Mouse (Mus musculus): ENCODE measurements at regions not wholly inside any gene's neighbourhood (a gene's known extent, or its start where the extent isn't known, plus 50 kb on each side); places are given as distances from the start of the nearest gene placed in this dataset.

GRCm38 (mm10) chr3:68777801-68778200 lies 87.4 kb downstream of the Il12a start:
- no peaks in the 10 kb centered on the region for H3K9me3 ChIP-seq (ENCODE audit: control insufficient read depth, low read length)
- peak; percentile 18; the same call in 1 of the 2 replicates for ATAC-seq (replicated peaks; ENCODE audit: low FRiP score)
- no peak overlapping the region for H3K4me3 ChIP-seq (ENCODE audit: low read depth, low read length)
- DNase-seq (ENCODE audit: low spot score) = peak; percentile 23
- no peak overlapping the region for H3K4me2 ChIP-seq
- no peaks in the 10 kb centered on the region for H3K27me3 ChIP-seq (replicated peaks; ENCODE audit: control insufficient read depth, insufficient read depth, low read length)
- peaks cover 4% of the 10 kb centered on the region; the same call in 1 of the 2 replicates for H3K4me1 ChIP-seq (replicated peaks; ENCODE audit: control insufficient read depth, insufficient read depth, low read length)
- no peak overlapping the region for H3K9ac ChIP-seq (ENCODE audit: low read depth, low read length)
- WGBS = 42% methylated on average over 2 of the region's 2 CpGs
- H3K36me3 ChIP-seq (ENCODE audit: control insufficient read depth, insufficient read depth, low read length) = no peaks in the 10 kb centered on the region
- no peak overlapping the region for H3K27ac ChIP-seq (ENCODE audit: low read depth, low read length)

- Histone ChIP-seq H3K36me3 (ENCODE audit: control insufficient read depth, insufficient read depth, low read length) (no peaks in the 10 kb centered on the region), H3K4me2 (no peak overlapping the region), H3K27ac (ENCODE audit: low read depth, low read length) (no peak overlapping the region), H3K9me3 (ENCODE audit: control insufficient read depth, low read length) (no peaks in the 10 kb centered on the region), H3K27me3 (replicated peaks; ENCODE audit: control insufficient read depth, insufficient read depth, low read length) (no peaks in the 10 kb centered on the region), H3K4me3 (ENCODE audit: low read depth, low read length) (no peak overlapping the region), H3K9ac (ENCODE audit: low read depth, low read length) (no peak overlapping the region), H3K4me1 (replicated peaks; ENCODE audit: control insufficient read depth, insufficient read depth, low read length) (peaks cover 4% of the 10 kb centered on the region; the same call in 1 of the 2 replicates)
- DNase-seq (ENCODE audit: low spot score) (peak; percentile 23), ATAC-seq (replicated peaks; ENCODE audit: low FRiP score) (no peak)
- WGBS = 75% methylated on average over 16 of the region's 16 CpGs
Measured at GRCm38 (mm10) chr3:68778354-68779040, 88.1 kb downstream of the Il12a start.

DNA sequence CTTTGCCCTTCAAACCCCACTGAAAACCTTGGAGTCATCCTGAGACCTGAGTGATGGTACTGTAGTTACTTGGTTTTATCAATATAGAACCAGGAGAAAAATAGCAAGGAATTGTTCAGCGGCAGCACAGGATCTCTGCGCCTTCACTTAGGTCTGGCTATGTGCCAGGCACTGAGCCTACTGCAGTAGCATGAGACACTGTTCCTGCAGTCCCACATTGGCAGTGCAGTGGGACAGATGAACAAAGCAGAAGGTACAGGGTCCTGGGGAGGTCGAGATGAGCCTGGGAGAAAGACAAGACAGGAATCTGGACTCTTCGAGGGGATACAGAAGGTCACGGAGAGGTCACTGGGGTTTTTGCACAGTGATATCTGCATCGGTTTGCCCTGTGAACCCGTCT lies 88.5 kb upstream of the 1110032F04Rik start:
- WGBS = 56% methylated on average over 7 of the region's 7 CpGs

DNA sequence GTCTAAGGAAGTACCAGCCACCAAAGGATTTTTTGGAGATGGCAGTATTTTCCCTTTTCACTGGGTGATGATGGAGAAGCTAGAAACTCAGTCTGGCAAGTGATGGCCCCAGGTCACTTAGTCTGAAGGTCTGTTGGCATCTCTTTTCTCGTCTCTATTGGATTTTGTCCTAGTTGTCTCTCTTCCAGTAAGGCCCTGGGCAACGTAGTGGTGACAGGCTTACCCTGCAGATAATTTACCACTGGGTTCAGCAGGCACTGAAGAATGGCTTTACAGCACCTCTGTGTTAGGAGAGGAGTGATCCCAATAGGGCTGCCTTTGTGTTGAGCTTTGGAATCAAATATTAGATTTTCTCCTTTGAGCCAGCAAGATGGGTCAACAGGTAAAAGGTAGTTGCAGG lies 87.9 kb upstream of the 1110032F04Rik start:
- H3K4me2 ChIP-seq = no peak overlapping the region

More for the DNA sequence above, 88.5 kb upstream of the 1110032F04Rik start:
- Histone ChIP-seq H3K9me3 (ENCODE audit: control insufficient read depth, low read length) (no peaks in the 10 kb centered on the region), H3K36me3 (ENCODE audit: control insufficient read depth, insufficient read depth, low read length) (no peaks in the 10 kb centered on the region), H3K27ac (ENCODE audit: low read depth, low read length) (no peak overlapping the region), H3K9ac (ENCODE audit: low read depth, low read length) (no peak overlapping the region), H3K4me3 (ENCODE audit: low read depth, low read length) (no peak overlapping the region), H3K27me3 (replicated peaks; ENCODE audit: control insufficient read depth, insufficient read depth, low read length) (no peaks in the 10 kb centered on the region), H3K4me1 (replicated peaks; ENCODE audit: control insufficient read depth, insufficient read depth, low read length) (peaks cover 4% of the 10 kb centered on the region; the same call in 1 of the 2 replicates), H3K4me2 (no peak overlapping the region)
- DNase-seq (ENCODE audit: low spot score) (peak; percentile 23), ATAC-seq (replicated peaks; ENCODE audit: low FRiP score) (0 out of 2 replicates have a peak, but pooled peaks have one; percentile 18)

DNA sequence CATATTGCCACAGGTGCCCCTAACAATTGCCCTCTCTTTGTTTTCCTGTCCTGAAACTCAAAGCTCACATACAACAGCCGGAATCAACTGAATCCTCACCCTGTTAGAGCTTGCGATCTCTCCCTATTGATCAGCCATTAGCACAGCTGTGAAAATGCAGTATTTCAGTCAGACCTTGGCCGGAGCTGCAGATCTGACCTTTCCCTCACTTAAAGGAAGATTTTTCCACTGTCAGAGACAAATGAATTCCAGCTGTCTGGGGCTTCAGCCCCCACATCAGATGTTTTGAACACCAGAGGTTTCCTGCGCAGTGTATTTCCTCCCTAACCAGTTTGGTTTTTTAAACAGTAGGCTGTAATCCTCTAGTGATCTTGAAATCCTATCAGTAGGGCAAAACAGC lies 87.0 kb upstream of the 1110032F04Rik start:
- Histone ChIP-seq H3K27ac (ENCODE audit: low read depth, low read length) (no peak overlapping the region), H3K4me1 (replicated peaks; ENCODE audit: control insufficient read depth, insufficient read depth, low read length) (peaks cover 4% of the 10 kb centered on the region; the same call in 1 of the 2 replicates), H3K9ac (ENCODE audit: low read depth, low read length) (no peak overlapping the region), H3K4me3 (ENCODE audit: low read depth, low read length) (no peak overlapping the region), H3K9me3 (ENCODE audit: control insufficient read depth, low read length) (no peaks in the 10 kb centered on the region), H3K27me3 (replicated peaks; ENCODE audit: control insufficient read depth, insufficient read depth, low read length) (no peaks in the 10 kb centered on the region), H3K4me2 (no peak overlapping the region), H3K36me3 (ENCODE audit: control insufficient read depth, insufficient read depth, low read length) (no peaks in the 10 kb centered on the region)
- ATAC-seq (replicated peaks; ENCODE audit: low FRiP score) = no peak
- DNase-seq (ENCODE audit: low spot score) = peak; percentile 23
- WGBS = 61% methylated on average over 4 of the region's 4 CpGs

More for the DNA sequence above, 87.9 kb upstream of the 1110032F04Rik start:
- Histone ChIP-seq H3K4me3 (ENCODE audit: low read depth, low read length) (no peak overlapping the region), H3K27ac (ENCODE audit: low read depth, low read length) (no peak overlapping the region), H3K4me1 (replicated peaks; ENCODE audit: control insufficient read depth, insufficient read depth, low read length) (peaks cover 4% of the 10 kb centered on the region; the same call in 1 of the 2 replicates), H3K9ac (ENCODE audit: low read depth, low read length) (no peak overlapping the region), H3K36me3 (ENCODE audit: control insufficient read depth, insufficient read depth, low read length) (no peaks in the 10 kb centered on the region), H3K9me3 (ENCODE audit: control insufficient read depth, low read length) (no peaks in the 10 kb centered on the region), H3K27me3 (replicated peaks; ENCODE audit: control insufficient read depth, insufficient read depth, low read length) (no peaks in the 10 kb centered on the region)
- ATAC-seq (replicated peaks; ENCODE audit: low FRiP score) (no peak), DNase-seq (ENCODE audit: low spot score) (peak; percentile 23)
- 49% methylated on average over 2 of the region's 2 CpGs for WGBS

DNA sequence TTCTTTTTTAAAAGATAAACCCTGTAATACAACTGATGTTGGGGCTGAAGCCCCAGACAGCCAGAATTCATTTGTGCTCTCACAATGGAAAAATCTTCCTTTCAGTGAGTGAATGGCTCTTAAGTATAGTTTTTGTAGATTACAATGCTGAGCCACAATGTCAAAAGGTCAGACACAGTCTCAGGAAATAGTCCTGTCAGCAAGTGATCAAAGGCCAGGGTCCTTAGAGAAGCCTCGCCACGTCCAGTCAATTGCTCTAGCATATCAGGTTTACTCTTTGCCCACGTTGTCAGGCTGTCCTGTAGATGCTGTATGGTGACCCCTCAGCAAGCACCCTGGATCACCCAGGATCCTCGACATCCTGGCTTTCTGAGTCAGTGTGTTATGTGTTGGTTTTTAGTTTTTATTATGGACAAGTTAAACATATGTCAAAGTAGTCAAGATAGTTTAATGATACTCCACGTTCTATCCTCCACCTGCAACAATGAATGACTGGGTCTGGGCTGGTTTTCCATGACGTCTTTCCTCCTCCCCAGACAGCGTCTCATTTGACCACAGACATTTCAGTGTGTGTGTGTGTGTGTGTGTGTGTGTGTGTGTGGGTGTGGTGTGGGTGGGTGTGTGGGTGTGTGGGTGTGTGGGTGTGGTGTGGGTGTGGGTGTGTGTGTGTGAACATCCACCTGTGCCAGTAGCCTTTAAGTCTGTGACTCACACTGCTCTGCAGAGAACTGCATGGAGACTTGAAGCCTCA lies 85.5 kb upstream of the 1110032F04Rik start:
- peaks cover 13% of the 10 kb centered on the region for H3K4me1 ChIP-seq (replicated peaks; ENCODE audit: control insufficient read depth, insufficient read depth, low read length)

DNA sequence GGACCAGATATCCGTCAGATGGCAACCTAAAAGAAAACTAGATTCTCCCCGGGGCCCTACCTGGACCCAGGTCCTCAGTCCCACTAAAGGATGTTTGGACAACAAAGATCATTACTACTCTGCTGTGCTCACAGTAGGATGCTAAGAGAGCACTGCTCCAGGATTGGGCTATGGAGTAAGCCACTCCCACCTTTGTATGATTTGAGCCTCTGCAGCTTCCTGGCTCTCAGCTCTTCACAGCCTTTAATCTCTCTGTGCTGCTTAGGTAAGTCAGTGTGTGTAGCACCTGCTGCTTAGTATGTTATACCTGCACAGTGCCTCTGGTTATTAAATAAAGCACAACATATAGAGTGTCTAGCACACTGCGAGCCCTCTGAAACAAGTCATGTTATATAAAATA lies 82.6 kb upstream of the 1110032F04Rik start:
- no peak overlapping the region for H3K9ac ChIP-seq (ENCODE audit: low read depth, low read length)
- WGBS = 80% methylated on average over 3 of the region's 3 CpGs
- H3K9me3 ChIP-seq (ENCODE audit: control insufficient read depth, low read length) = no peaks in the 10 kb centered on the region
- H3K27me3 ChIP-seq (replicated peaks; ENCODE audit: control insufficient read depth, insufficient read depth, low read length) = peaks cover 3% of the 10 kb centered on the region; the same call in 1 of the 2 replicates
- no peak for ATAC-seq (replicated peaks; ENCODE audit: low FRiP score)
- no peak overlapping the region for H3K4me3 ChIP-seq (ENCODE audit: low read depth, low read length)
- no peak overlapping the region for H3K27ac ChIP-seq (ENCODE audit: low read depth, low read length)
- peaks cover 17% of the 10 kb centered on the region for H3K4me1 ChIP-seq (replicated peaks; ENCODE audit: control insufficient read depth, insufficient read depth, low read length)
- no peaks in the 10 kb centered on the region for H3K36me3 ChIP-seq (ENCODE audit: control insufficient read depth, insufficient read depth, low read length)
- no peak overlapping the region for H3K4me2 ChIP-seq
- no peak for DNase-seq (ENCODE audit: low spot score)

More for the DNA sequence above, 85.5 kb upstream of the 1110032F04Rik start:
- 49% methylated on average over 7 of the region's 7 CpGs for whole genome bisulfite sequencing
- Histone ChIP-seq H3K4me2 (no peak overlapping the region), H3K27ac (ENCODE audit: low read depth, low read length) (no peak overlapping the region), H3K9ac (ENCODE audit: low read depth, low read length) (no peak overlapping the region), H3K36me3 (ENCODE audit: control insufficient read depth, insufficient read depth, low read length) (no peaks in the 10 kb centered on the region), H3K9me3 (ENCODE audit: control insufficient read depth, low read length) (no peaks in the 10 kb centered on the region), H3K27me3 (replicated peaks; ENCODE audit: control insufficient read depth, insufficient read depth, low read length) (peaks cover 3% of the 10 kb centered on the region; the same call in 1 of the 2 replicates), H3K4me3 (ENCODE audit: low read depth, low read length) (no peak overlapping the region)
- no peak for ATAC-seq (replicated peaks; ENCODE audit: low FRiP score)
- DNase-seq (ENCODE audit: low spot score) = peak; percentile 23

DNA sequence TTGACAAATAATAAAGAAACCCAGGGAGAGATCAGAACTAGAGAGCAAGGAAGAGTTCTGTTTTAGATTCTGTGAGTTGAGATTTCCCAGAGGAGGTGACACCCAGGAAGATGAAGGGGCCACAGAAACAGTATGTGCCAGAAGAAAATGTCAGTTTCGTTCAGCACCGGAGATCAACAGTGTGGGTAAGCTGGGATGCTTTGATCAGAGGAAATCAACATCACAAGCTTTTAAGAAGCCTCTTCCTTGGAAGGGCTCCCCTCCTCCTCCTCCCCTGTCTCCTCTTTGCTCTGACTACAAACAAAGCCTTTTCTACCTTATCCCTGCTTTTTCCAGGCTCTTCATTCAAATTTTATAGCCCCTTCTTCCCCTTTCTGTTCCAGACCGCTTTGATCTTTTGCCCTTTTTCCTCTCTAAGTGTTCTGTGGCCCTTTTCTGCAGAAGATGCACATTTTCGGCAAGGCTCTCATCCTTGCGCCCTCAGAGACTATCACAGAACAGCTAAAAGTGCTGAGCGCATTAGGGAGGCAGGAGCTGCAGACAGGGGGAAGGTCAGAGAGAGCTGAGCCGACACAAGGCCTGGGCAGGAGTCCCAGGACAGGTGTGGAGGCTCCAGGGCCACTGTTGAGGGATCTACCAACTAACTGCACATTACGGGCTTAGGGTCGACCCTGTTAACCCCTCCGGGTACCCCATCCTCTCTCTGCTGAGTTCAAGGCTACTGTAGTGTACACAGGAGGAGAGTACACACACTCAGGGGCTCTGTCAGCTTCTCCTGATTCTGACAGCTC lies 81.8 kb upstream of the 1110032F04Rik start:
- ATAC-seq (replicated peaks; ENCODE audit: low FRiP score) = no peak
- no peak for DNase-seq (ENCODE audit: low spot score)
- 58% methylated on average over 10 of the region's 10 CpGs for WGBS
- H3K9ac ChIP-seq (ENCODE audit: low read depth, low read length) = no peak overlapping the region
- H3K4me1 ChIP-seq (replicated peaks; ENCODE audit: control insufficient read depth, insufficient read depth, low read length) = peaks cover 15% of the 10 kb centered on the region
- H3K9me3 ChIP-seq (ENCODE audit: control insufficient read depth, low read length) = no peaks in the 10 kb centered on the region
- H3K4me2 ChIP-seq = no peak overlapping the region
- no peak overlapping the region for H3K4me3 ChIP-seq (ENCODE audit: low read depth, low read length)
- no peaks in the 10 kb centered on the region for H3K36me3 ChIP-seq (ENCODE audit: control insufficient read depth, insufficient read depth, low read length)
- H3K27me3 ChIP-seq (replicated peaks; ENCODE audit: control insufficient read depth, insufficient read depth, low read length) = peaks cover 3% of the 10 kb centered on the region; the same call in 1 of the 2 replicates
- no peak overlapping the region for H3K27ac ChIP-seq (ENCODE audit: low read depth, low read length)

Measured in liver, embryonic 11.5 days (tissue).